Mouse (Mus musculus) E14TG2a.4 (cell line): ENCODE measurements at regions not wholly inside any gene's neighbourhood (a gene's known extent, or its start where the extent isn't known, plus 50 kb on each side); places are given as distances from the start of the nearest gene placed in this dataset.

Experiments used
- CTCF ChIP-seq: conservative IDR thresholded peaks from 2 replicates; pipeline ENCODE4 v1.5.1; 2014; ENCODE audit warnings: low read length
- POU5F1 ChIP-seq: IDR thresholded peaks from 2 replicates; pipeline ENCODE4 v1.6.1; 2014; ENCODE audit warnings: low read length, borderline replicate concordance

GRCm38 (mm10) chr9:86949885-86950284 is 65.5 kb upstream of the Ripply2 start:
- TF ChIP-seq CTCF (no peak), POU5F1 (no peak)
